Mouse (Mus musculus): ENCODE results near the gene Tspan5.

DNA sequence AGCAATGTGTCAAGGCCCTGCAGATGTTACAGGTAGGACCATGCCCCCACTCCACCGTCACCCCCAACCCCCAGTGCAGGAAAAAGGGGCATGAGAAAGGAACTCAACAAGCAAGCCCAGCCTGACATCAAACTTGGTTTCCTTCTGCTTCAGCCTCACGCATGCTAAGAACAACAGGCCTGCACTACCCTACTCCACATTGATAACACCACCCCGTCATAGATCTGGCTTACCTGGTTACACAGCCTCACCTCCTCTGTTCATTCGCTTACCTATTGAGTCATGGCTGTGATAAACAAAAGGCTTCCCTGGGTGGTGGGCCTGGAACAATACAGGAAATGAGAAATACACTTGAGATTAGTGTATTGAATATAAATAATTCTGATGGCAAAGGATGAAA lies 26.8 kb upstream of the Tspan5 start:
- TF ChIP-seq GATA1 (IDR thresholded peaks at IDR 0.05; ENCODE audit: low read length) (no peak), TAL1 (IDR thresholded peaks at IDR 0.05; ENCODE audit: low read length) (no peak)
